Mouse (Mus musculus): ENCODE results near the gene B230104I21Rik. TPM values are rescaled to one million over a fixed set of nuclear protein-coding genes. Genes with fewer than 3 reads are reported as not detected.

B230104I21Rik gene
- polyA plus RNA-seq (2014; fragmentation: Illumina TruSeq; extraction: RNeasy Lipid Tissue Mini Kit (QIAGEN cat#74804); ENCODE audit: insufficient read depth, low read depth, low replicate concordance) = not detected

GRCm38 (mm10) chr4:154335761-154336160 lies at the start of gene B230104I21Rik:
TSS of gene B230104I21Rik (plus strand) at chr4:154336127.

DNA sequence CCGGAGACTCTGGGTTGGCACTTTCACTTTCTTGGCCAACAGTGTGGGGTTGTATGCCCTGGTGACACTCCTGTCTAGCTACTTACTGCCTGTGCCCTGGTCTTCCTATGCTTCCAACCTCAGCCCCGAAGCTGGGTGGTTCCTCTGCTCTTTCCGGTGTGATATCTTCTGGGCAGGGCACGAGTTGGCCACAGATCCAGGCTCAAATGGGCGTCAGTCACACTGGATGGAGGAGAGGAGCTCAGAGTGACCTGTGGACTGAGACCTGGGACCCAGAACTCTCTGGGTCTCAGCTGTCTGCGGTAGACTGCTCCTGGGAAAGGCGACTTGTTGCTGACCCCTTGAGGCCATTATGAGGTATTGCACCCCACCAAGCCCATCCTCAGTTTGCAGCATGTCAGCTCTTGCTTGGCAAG lies 34.5 kb upstream of the B230104I21Rik start, which contains the start of gene Arhgef16:
TSS of gene Arhgef16 (minus strand) at position 211 of the 416 bp plus-strand sequence.

Other genes starting within 250 kb of the B230104I21Rik start
- 2.7 TPM for gene Trp73, start 195.9 kb upstream of the B230104I21Rik start, polyA plus RNA-seq (2014; fragmentation: Illumina TruSeq; extraction: RNeasy Lipid Tissue Mini Kit (QIAGEN cat#74804); ENCODE audit: insufficient read depth, low read depth, low replicate concordance)
- 11.6 TPM for gene Wrap73, start 193.8 kb upstream of the B230104I21Rik start, polyA plus RNA-seq (2014; fragmentation: Illumina TruSeq; extraction: RNeasy Lipid Tissue Mini Kit (QIAGEN cat#74804); ENCODE audit: insufficient read depth, low read depth, low replicate concordance)
- 190 TPM for gene Tprgl, start 175.5 kb upstream of the B230104I21Rik start, polyA plus RNA-seq (2014; fragmentation: Illumina TruSeq; extraction: RNeasy Lipid Tissue Mini Kit (QIAGEN cat#74804); ENCODE audit: insufficient read depth, low read depth, low replicate concordance)
- gene Megf6, start 165.4 kb upstream of the B230104I21Rik start, polyA plus RNA-seq (2014; fragmentation: Illumina TruSeq; extraction: RNeasy Lipid Tissue Mini Kit (QIAGEN cat#74804); ENCODE audit: insufficient read depth, low read depth, low replicate concordance) = 26.4 TPM
- 5.9 TPM for gene Arhgef16, start 34.5 kb upstream of the B230104I21Rik start, polyA plus RNA-seq (2014; fragmentation: Illumina TruSeq; extraction: RNeasy Lipid Tissue Mini Kit (QIAGEN cat#74804); ENCODE audit: insufficient read depth, low read depth, low replicate concordance)